Mouse (Mus musculus) neural tube, embryonic 10.5 days (tissue): ENCODE measurements around the gene Usp22.

ENCODE experiments used
- DNase-seq: peaks from one replicate; pipeline ENCODE4 v3.0.0-alpha.2; 2017; ENCODE audit warnings: low spot score; ENCODE audit errors: extremely low spot score

Usp22 gene

DNA sequence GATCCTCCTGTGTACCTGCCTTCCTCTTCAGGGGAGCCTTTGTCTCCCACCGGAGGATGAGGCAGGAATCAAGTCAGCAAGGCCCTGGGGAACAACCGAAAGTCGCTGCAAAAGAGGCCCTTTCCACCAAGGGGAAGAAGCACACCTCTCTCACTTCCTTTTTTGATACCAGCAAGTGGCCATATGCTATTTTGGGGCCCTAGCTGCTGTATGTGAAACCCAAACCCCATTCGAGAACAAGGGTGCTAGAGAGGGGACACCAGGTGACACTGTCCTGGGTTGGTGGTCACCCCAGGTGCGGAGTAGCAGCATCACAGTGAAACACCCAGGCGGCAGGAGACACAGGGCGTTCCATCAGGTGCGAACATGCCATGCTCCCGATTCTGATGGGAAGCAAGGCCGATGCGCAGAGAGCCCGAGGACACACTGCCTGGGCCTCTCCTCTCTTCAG lies 65.9 kb downstream of the Usp22 start:
- DNase-seq: no peak

- peak; percentile 92 for DNase-seq
Measured at GRCm38 (mm10) chr11:61104241-61104901, 70.5 kb downstream of the Usp22 start.

DNA sequence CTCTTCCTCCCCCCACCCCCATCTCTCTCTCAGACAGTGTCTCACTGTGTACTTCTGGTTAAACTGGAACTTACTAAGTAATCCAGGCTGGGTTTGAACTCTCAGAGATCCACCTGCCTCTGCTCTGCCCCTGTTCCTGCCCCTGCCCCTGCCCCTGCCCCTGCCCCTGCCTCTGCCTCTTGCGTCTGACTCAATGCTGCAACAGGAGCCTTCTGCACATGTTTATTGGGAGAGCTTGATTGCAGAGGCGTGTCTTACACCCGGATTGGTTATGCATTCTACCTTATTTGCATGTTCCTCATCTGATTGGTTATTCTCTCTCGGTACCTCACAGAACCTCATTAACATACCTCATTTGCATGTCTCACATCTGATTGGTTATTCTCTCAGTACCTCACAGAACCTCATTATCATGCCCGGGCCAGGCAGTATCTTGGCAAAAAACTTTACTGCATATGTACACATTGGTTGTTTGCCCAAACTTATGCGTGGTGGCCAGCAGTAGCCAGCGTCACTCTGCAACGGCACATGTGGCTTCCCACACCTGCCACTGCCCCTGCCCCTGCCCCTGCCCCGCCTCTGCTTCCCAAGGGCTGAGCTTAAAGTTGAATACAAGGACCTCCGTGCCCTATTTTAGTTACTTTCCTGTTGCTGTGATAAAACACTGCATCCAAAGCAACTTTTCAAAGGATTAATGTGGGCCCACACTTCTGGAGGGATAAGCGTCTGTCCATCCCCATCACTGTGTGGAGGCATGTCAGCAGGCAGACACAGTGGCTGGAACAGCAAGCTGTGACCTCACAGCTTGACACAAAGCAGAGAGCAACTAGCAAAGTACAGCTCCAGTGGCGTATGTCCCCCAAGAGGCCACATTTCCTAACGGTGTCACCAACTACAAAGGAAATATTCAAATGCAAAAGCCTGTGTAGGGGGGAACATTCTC lies 72.2 kb downstream of the Usp22 start:
- no peak for DNase-seq
